Mouse (Mus musculus): ENCODE measurements around the gene Fntb.
"Not testable (repeated sequence)": the region's sequence is repeated elsewhere in the genome, so short reads cannot be mapped to it uniquely, and the experiment has no call there.

The Fntb gene

GRCm38 (mm10) chr12:76839298-76839697, 73.9 kb downstream of the Fntb start:
- DNase-seq, result no peak

GRCm38 (mm10) chr12:76840081-76840480, 74.7 kb downstream of the Fntb start:
- no peak for DNase-seq

- DNase-seq, result no peak
Measured at GRCm38 (mm10) chr12:76844346-76845061, 79.1 kb downstream of the Fntb start.

GRCm38 (mm10) chr12:76852419-76852818, 87.0 kb downstream of the Fntb start:
- DNase-seq, result no peak

GRCm38 (mm10) chr12:76853378-76854142, 88.2 kb downstream of the Fntb start:
- DNase-seq, result no peak

- DNase-seq, result peak; percentile 58
Measured at GRCm38 (mm10) chr12:76857087-76857486, 91.7 kb downstream of the Fntb start.

GRCm38 (mm10) chr12:76858788-76859187, 93.4 kb downstream of the Fntb start:
- DNase-seq, result not testable (repeated sequence)

- DNase-seq, result no peak
Measured at GRCm38 (mm10) chr12:76863651-76864050, 98.3 kb downstream of the Fntb start.

- no peak for DNase-seq
Measured at GRCm38 (mm10) chr12:76865266-76865665, 99.9 kb downstream of the Fntb start.

GRCm38 (mm10) chr12:76867586-76868280, 102.3 kb downstream of the Fntb start:
- DNase-seq, result peak; percentile 54

GRCm38 (mm10) chr12:76868463-76869198, 103.2 kb downstream of the Fntb start:
- DNase-seq, result peak; percentile 57

- DNase-seq, result no peak
Measured at GRCm38 (mm10) chr12:76869561-76869960, 104.2 kb downstream of the Fntb start.

GRCm38 (mm10) chr12:76872767-76873316, 107.5 kb downstream of the Fntb start:
- DNase-seq, result no peak

GRCm38 (mm10) chr12:76874826-76875225, 109.4 kb downstream of the Fntb start:
- DNase-seq, result no peak

- peak; percentile 77 for DNase-seq
Measured at GRCm38 (mm10) chr12:76879242-76879641, 113.9 kb downstream of the Fntb start.

- DNase-seq, result no peak
Measured at GRCm38 (mm10) chr12:76880131-76880530, 114.7 kb downstream of the Fntb start.

- no peak for DNase-seq
Measured at GRCm38 (mm10) chr12:76883824-76884223, 118.4 kb downstream of the Fntb start.

- no peak for DNase-seq
Measured at GRCm38 (mm10) chr12:76885103-76885502, 119.7 kb downstream of the Fntb start.

GRCm38 (mm10) chr12:76886826-76887225, 121.4 kb downstream of the Fntb start:
- no peak for DNase-seq

GRCm38 (mm10) chr12:76887941-76888340, 122.6 kb downstream of the Fntb start:
- DNase-seq, result no peak

GRCm38 (mm10) chr12:76889404-76890184, 124.2 kb downstream of the Fntb start:
- DNase-seq, result no peak

- DNase-seq, result no peak
Measured at GRCm38 (mm10) chr12:76891160-76891559, 125.8 kb downstream of the Fntb start.
